Mouse (Mus musculus) hindbrain, embryonic 16.5 days (tissue): ENCODE measurements at regions not wholly inside any gene's neighbourhood (a gene's known extent, or its start where the extent isn't known, plus 50 kb on each side); places are given as distances from the start of the nearest gene placed in this dataset.

Experiments
- ATAC-seq: fragments of 200-750 bp; cut with Nextera tagmentation; 2 replicates; pipeline ENCODE4 v1.8.0; 2017; ENCODE audit warnings: moderate TSS enrichment, moderate library complexity
- H3K27ac ChIP-seq: fragments of 300-500 bp; sonication (generic); 2 replicates; pipeline ENCODE4 v1.5.1; 2014; ENCODE audit warnings: low read depth, mild to moderate bottlenecking, control low read depth, low read length, moderate library complexity
- H3K27me3 ChIP-seq: fragments of 300-500 bp; sonication (generic); replicated peaks from 2 replicates; pipeline ENCODE4 v1.6.1; 2014; ENCODE audit warnings: low read length; ENCODE audit not compliant: control insufficient read depth, insufficient read depth
- H3K36me3 ChIP-seq: fragments of 300-500 bp; sonication (generic); 2 replicates; pipeline ENCODE4 v1.6.1; 2014; ENCODE audit warnings: mild to moderate bottlenecking, low read length, moderate library complexity, mixed read lengths; ENCODE audit not compliant: control insufficient read depth, insufficient read depth
- H3K4me1 ChIP-seq: fragments of 300-500 bp; sonication (generic); 2 replicates; pipeline ENCODE4 v1.6.1; 2014; ENCODE audit warnings: low read depth, low read length; ENCODE audit not compliant: control insufficient read depth, insufficient read depth
- H3K4me2 ChIP-seq: fragments of 300-500 bp; sonication (generic); 2 replicates; pipeline ENCODE4 v1.6.1; 2014; ENCODE audit warnings: mild to moderate bottlenecking, low read length, control low read depth, moderate library complexity
- H3K4me3 ChIP-seq: fragments of 300-500 bp; sonication (generic); 2 replicates; pipeline ENCODE4 v1.5.1; 2014; ENCODE audit warnings: mild to moderate bottlenecking, low read length, control low read depth, moderate library complexity
- H3K9ac ChIP-seq: fragments of 300-500 bp; sonication (generic); 2 replicates; pipeline ENCODE4 v1.6.1; 2014; ENCODE audit warnings: low read depth, mild to moderate bottlenecking, control low read depth, low read length, moderate library complexity
- H3K9me3 ChIP-seq: fragments of 300-500 bp; sonication (generic); 2 replicates; pipeline ENCODE4 v1.6.1; 2014; ENCODE audit warnings: mild to moderate bottlenecking, low read length, moderate library complexity; ENCODE audit not compliant: control insufficient read depth
- WGBS: fragments of 180-500 bp; shearing (Covaris S2); extraction: QIAGEN DNeasy Blood & Tissue Kit; methylation state at CpG from one replicate; pipeline ENCODE4 v1.1.7; 2014; 5-methylcytosine and 5-hydroxymethylcytosine counted together

DNA sequence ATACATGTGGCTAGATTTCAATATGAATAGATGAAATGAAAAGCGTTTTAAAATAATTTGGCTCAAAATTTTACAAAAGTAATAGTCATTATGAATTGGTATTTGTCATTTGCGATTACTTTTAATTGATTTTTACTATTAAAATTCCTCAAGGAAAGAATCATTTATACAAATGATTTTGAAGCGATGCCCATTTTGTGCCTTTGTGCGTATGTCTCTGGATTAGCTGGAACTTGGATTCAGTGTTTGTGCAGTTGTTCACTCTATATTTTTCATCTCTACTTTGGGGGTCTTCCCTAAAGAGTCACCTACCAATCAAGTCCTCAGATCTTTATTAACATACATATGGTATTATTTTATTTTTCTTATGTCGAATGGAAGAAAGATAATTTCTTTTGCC lies 274.3 kb downstream of the Ptprc start:
- Histone ChIP-seq H3K9ac (peak overlapping the region; percentile 71), H3K4me3 (peak overlapping the region; percentile 51), H3K9me3 (no peaks in the 10 kb centered on the region), H3K36me3 (no peaks in the 10 kb centered on the region), H3K4me1 (peaks cover 13% of the 10 kb centered on the region), H3K4me2 (peak overlapping the region; percentile 71), H3K27ac (peak overlapping the region; percentile 87), H3K27me3 (no peaks in the 10 kb centered on the region)
- 25% methylated on average over 5 of the region's 5 CpGs for WGBS
- no peak for ATAC-seq

- peak; percentile 49 for ATAC-seq
- H3K9ac ChIP-seq = peak overlapping the region; percentile 71
- H3K27me3 ChIP-seq = no peaks in the 10 kb centered on the region
- H3K4me1 ChIP-seq = peaks cover 10% of the 10 kb centered on the region
- peak overlapping the region; percentile 51 for H3K4me3 ChIP-seq
- peak overlapping the region; percentile 87 for H3K27ac ChIP-seq
- no peaks in the 10 kb centered on the region for H3K9me3 ChIP-seq
- H3K36me3 ChIP-seq = no peaks in the 10 kb centered on the region
- H3K4me2 ChIP-seq = peak overlapping the region; percentile 71
- under 1% methylated on average over 8 of the region's 8 CpGs for WGBS
Measured at GRCm38 (mm10) chr1:137900621-137901071, 274.9 kb downstream of the Ptprc start.

DNA sequence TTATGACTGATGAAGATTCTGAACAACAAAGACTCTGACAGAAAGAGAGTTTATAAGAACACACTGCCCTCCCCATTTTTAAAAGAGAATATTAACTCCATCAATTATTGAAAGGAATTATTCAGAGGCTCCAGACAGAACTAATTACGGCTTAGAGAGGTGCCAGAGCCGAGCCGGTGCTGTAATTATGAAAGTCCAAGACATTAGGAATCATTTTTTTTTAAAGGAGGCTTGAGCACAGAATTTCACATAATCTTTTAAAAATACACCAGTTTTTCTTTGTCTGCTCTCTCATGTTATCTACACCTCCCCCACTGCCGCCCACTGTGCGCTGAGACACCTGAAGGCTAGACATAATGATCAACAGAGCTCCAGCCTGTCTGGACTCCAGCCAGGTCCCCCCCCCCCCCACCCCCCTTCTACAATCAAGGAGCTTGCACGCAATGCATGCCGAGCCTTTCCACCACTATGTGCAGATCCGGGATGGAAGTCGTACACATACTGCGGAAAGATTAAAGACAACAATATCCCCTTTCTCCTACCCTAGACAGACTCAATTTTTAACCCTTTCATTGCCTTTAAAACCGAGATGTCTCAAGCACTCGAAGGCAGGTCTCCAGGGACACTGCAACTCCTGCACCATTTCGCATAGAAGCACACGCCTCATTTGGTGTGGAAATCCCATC lies 275.4 kb downstream of the Ptprc start:
- Histone ChIP-seq H3K4me1 (peaks cover 7% of the 10 kb centered on the region), H3K27ac (peak overlapping the region; percentile 87), H3K36me3 (no peaks in the 10 kb centered on the region), H3K9me3 (no peaks in the 10 kb centered on the region), H3K4me3 (peak overlapping the region; percentile 51), H3K27me3 (no peaks in the 10 kb centered on the region), H3K9ac (peak overlapping the region; percentile 71), H3K4me2 (peak overlapping the region; percentile 71)
- ATAC-seq = peak; percentile 84
- WGBS = 0% methylated on average over 14 of the region's 14 CpGs

- peak overlapping the region; percentile 71 for H3K4me2 ChIP-seq
- no peaks in the 10 kb centered on the region for H3K9me3 ChIP-seq
- H3K36me3 ChIP-seq = no peaks in the 10 kb centered on the region
- peaks cover 7% of the 10 kb centered on the region for H3K4me1 ChIP-seq
- no peaks in the 10 kb centered on the region for H3K27me3 ChIP-seq
- peak overlapping the region; percentile 74 for H3K9ac ChIP-seq
- no peak for ATAC-seq
- peak overlapping the region; percentile 51 for H3K4me3 ChIP-seq
- WGBS = 2% methylated on average over 6 of the region's 6 CpGs
- peak overlapping the region; percentile 84 for H3K27ac ChIP-seq
Measured at GRCm38 (mm10) chr1:137899305-137899704, 276.2 kb downstream of the Ptprc start.

DNA sequence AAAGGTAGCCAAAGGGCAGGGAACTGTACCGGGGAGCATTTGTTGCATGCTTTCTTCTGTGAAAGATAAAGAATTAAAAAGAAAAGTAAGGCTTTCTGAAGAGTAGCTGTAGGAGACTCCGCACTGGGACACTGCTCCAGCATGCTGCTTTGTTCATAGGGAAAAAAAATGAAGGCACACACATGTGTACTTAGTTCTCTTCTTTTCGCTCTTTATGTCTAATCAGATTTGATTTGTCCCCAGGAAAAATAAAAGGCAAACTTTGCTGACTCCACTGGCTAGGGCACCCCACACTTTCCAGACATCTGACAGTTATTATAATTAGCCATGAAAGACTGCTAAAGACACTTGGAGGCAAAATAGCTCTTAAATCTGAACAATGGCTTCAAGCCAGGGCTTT lies 276.6 kb downstream of the Ptprc start:
- H3K27me3 ChIP-seq = no peaks in the 10 kb centered on the region
- H3K9me3 ChIP-seq = no peaks in the 10 kb centered on the region
- H3K4me2 ChIP-seq = peak overlapping the region; percentile 71
- 0 out of 2 replicates have a peak, but pooled peaks have one; percentile 18 for ATAC-seq
- H3K4me1 ChIP-seq = peaks cover 7% of the 10 kb centered on the region
- WGBS = 0% methylated on average over 3 of the region's 3 CpGs
- H3K27ac ChIP-seq = peak overlapping the region; percentile 84
- H3K4me3 ChIP-seq = peak overlapping the region; percentile 51
- no peaks in the 10 kb centered on the region for H3K36me3 ChIP-seq
- peak overlapping the region; percentile 74 for H3K9ac ChIP-seq

DNA sequence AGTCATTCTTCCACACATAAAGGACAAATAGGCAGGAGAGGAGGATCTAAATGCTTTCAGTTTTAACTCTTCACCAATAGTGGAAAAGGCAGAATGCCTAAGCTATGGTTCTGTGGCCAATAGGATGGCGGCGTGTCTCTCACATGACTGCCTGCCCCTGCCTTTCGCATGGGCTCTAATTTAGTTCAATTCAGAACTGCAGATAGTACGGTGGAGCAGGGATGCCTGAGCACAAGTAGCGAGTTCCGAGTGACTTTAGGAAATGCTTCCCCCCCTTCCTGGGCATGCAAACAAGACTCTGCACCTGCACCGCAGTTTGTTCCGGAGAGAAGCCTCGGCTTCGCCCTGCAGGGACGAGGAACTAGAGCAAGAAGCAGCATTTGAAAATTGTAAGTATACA lies 277.1 kb downstream of the Ptprc start:
- peak; percentile 97 for ATAC-seq
- WGBS = 1% methylated on average over 11 of the region's 11 CpGs
- peaks cover 7% of the 10 kb centered on the region for H3K4me1 ChIP-seq

DNA sequence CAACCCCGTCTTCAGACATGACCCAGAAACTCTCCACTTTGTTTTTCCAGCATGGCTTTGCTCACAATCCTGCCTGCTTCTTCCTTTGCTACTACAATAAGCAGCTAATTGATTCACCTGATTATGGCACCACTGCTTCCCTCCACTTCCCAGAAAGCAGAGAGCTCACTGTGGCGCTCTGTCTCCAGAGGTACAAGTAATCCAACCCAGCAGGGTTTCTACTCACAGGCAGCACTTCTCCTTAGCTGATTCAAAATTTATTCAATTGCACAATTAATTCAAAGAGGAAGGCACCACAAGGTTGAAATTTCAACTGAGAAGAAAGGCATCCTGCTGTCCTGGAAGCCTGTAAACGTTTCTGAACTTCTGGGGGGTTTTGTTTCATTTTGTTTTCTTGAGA lies 293.9 kb downstream of the Ptprc start:
- H3K4me3 ChIP-seq = no peak overlapping the region
- no peaks in the 10 kb centered on the region for H3K27me3 ChIP-seq
- H3K36me3 ChIP-seq = no peaks in the 10 kb centered on the region
- H3K27ac ChIP-seq = no peak overlapping the region
- ATAC-seq = no peak
- H3K4me2 ChIP-seq = no peak overlapping the region
- H3K4me1 ChIP-seq = no peaks in the 10 kb centered on the region
- no peak overlapping the region for H3K9ac ChIP-seq
- 18% methylated on average over 3 of the region's 3 CpGs for WGBS
- no peaks in the 10 kb centered on the region for H3K9me3 ChIP-seq

More for the DNA sequence above, 277.1 kb downstream of the Ptprc start:
- Histone ChIP-seq H3K36me3 (no peaks in the 10 kb centered on the region), H3K4me3 (peak overlapping the region; percentile 51), H3K9ac (peak overlapping the region; percentile 74), H3K9me3 (no peaks in the 10 kb centered on the region), H3K27ac (peak overlapping the region; percentile 84), H3K27me3 (no peaks in the 10 kb centered on the region), H3K4me2 (peak overlapping the region; percentile 76)

GRCm38 (mm10) chr1:137874361-137874760 lies 301.1 kb downstream of the Ptprc start:
- no peak for ATAC-seq
- Histone ChIP-seq H3K4me1 (no peaks in the 10 kb centered on the region), H3K36me3 (no peaks in the 10 kb centered on the region), H3K9ac (no peak overlapping the region), H3K27me3 (no peaks in the 10 kb centered on the region), H3K4me3 (no peak overlapping the region), H3K27ac (no peak overlapping the region), H3K4me2 (no peak overlapping the region), H3K9me3 (no peaks in the 10 kb centered on the region)
- 70% methylated on average over 2 of the region's 2 CpGs for WGBS

GRCm38 (mm10) chr1:137873628-137874027 lies 301.9 kb downstream of the Ptprc start:
- ATAC-seq = no peak
- no peaks in the 10 kb centered on the region for H3K4me1 ChIP-seq
- H3K27me3 ChIP-seq = no peaks in the 10 kb centered on the region
- H3K9ac ChIP-seq = no peak overlapping the region
- H3K27ac ChIP-seq = no peak overlapping the region
- H3K36me3 ChIP-seq = no peaks in the 10 kb centered on the region
- H3K4me3 ChIP-seq = no peak overlapping the region
- no peaks in the 10 kb centered on the region for H3K9me3 ChIP-seq
- 46% methylated on average over 1 of the region's 1 CpGs for WGBS
- H3K4me2 ChIP-seq = no peak overlapping the region
